Mouse (Mus musculus) forebrain, embryonic 12.5 days (tissue): ENCODE measurements at regions not wholly inside any gene's neighbourhood (a gene's known extent, or its start where the extent isn't known, plus 50 kb on each side); places are given as distances from the start of the nearest gene placed in this dataset.

Experiments used
- ATAC-seq: fragments of 200-750 bp; cut with Nextera tagmentation; 2 replicates; pipeline ENCODE4 v1.8.0; 2017; ENCODE audit warnings: moderate TSS enrichment; ENCODE audit not compliant: low FRiP score
- H3K27ac ChIP-seq: fragments of 300-500 bp; sonication (generic); 2 replicates; pipeline ENCODE4 v1.5.1; 2016; ENCODE audit warnings: mild to moderate bottlenecking
- H3K27me3 ChIP-seq: fragments of 300-500 bp; sonication (generic); 2 replicates; pipeline ENCODE4 v1.6.1; 2016; ENCODE audit warnings: mild to moderate bottlenecking
- H3K36me3 ChIP-seq: fragments of 300-500 bp; sonication (generic); replicated peaks from 2 replicates; pipeline ENCODE4 v1.6.1; 2016; ENCODE audit warnings: mild to moderate bottlenecking
- H3K4me1 ChIP-seq: fragments of 300-500 bp; sonication (generic); 2 replicates; pipeline ENCODE4 v1.6.1; 2016
- H3K4me2 ChIP-seq: fragments of 300-500 bp; sonication (generic); 2 replicates; pipeline ENCODE4 v1.6.1; 2016; ENCODE audit warnings: mild to moderate bottlenecking, moderate library complexity
- H3K4me3 ChIP-seq: fragments of 300-500 bp; sonication (generic); replicated peaks from 2 replicates; pipeline ENCODE4 v1.5.1; 2016; ENCODE audit warnings: mild to moderate bottlenecking
- H3K9ac ChIP-seq: fragments of 300-500 bp; sonication (generic); 2 replicates; pipeline ENCODE4 v1.6.1; 2016; ENCODE audit warnings: mild to moderate bottlenecking
- H3K9me3 ChIP-seq: fragments of 300-500 bp; sonication (generic); 2 replicates; pipeline ENCODE4 v1.6.1; 2016
- WGBS: fragments of 180-500 bp; shearing (Covaris S2); methylation state at CpG from one replicate; pipeline ENCODE4 v1.1.7; 2016; 5-methylcytosine and 5-hydroxymethylcytosine counted together

DNA sequence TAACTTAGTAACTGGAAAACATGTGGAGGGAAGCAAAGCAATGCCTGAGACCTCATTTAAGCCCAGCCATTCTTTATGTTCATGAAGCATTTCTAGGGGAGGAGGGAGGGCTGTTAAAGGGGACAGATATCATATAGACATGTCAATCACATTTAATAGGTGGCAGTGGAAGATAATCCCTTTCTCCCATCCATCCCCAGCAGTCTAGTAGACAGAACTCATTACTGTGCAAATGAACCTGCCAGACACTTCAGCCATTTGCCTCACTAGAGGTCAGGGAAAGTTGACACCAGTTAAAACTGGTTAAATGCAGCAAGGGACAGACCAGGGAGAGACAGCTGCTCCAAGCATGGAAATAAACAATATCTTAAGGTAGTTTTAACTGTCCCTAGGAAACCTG is 359.1 kb downstream of the Slc6a15 start:
- Histone ChIP-seq H3K9me3 (no peaks in the 10 kb centered on the region), H3K4me2 (no peak overlapping the region), H3K4me1 (peaks cover 6% of the 10 kb centered on the region), H3K4me3 (no peak overlapping the region), H3K27me3 (no peaks in the 10 kb centered on the region), H3K9ac (no peak overlapping the region), H3K27ac (no peak overlapping the region), H3K36me3 (no peaks in the 10 kb centered on the region)
- ATAC-seq = peak; percentile 91

GRCm38 (mm10) chr10:103731522-103731921 is 363.9 kb downstream of the Slc6a15 start:
- WGBS = 12% methylated on average over 1 of the region's 1 CpGs
- 0 out of 2 replicates have a peak, but pooled peaks have one; percentile 10 for ATAC-seq
- H3K9me3 ChIP-seq = no peaks in the 10 kb centered on the region
- 0 out of 2 replicates have a peak overlapping the region, but pooled peaks have one; percentile 26 for H3K27ac ChIP-seq
- no peaks in the 10 kb centered on the region for H3K27me3 ChIP-seq
- no peaks in the 10 kb centered on the region for H3K36me3 ChIP-seq
- H3K4me3 ChIP-seq = no peak overlapping the region
- peaks cover 6% of the 10 kb centered on the region for H3K4me1 ChIP-seq
- H3K4me2 ChIP-seq = no peak overlapping the region
- no peak overlapping the region for H3K9ac ChIP-seq

- Histone ChIP-seq H3K27ac (no peak overlapping the region), H3K9me3 (no peaks in the 10 kb centered on the region), H3K4me2 (no peak overlapping the region), H3K9ac (no peak overlapping the region), H3K27me3 (no peaks in the 10 kb centered on the region), H3K4me3 (no peak overlapping the region), H3K36me3 (no peaks in the 10 kb centered on the region), H3K4me1 (peaks cover 3% of the 10 kb centered on the region)
- ATAC-seq = peak; percentile 52
- 44% methylated on average over 5 of the region's 5 CpGs for WGBS
These were observed 364.4 kb downstream of the Slc6a15 start for GRCm38 (mm10) chr10:103731981-103732380.

GRCm38 (mm10) chr10:103780127-103780526 is 362.7 kb upstream of the Gm21293 start:
- no peak for ATAC-seq
- H3K9me3 ChIP-seq = no peaks in the 10 kb centered on the region
- 84% methylated on average over 1 of the region's 1 CpGs for WGBS

DNA sequence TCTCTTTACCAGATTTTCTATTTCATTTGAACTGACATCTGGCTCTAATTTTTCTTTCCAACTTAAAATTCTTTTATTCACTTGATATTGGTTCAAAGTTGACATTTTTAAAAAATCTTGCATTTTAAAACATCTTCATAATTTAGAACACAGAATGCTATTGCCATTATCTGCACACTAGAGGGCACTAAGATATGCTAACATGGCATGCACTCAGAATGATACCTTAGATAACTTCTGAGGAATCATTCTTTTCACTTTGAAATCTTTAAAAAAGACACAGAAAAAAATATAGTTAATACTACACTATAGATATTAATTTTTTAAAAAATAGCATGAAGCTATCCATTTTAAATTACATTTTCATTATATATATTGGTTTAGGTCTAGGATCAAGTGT is 357.9 kb upstream of the Gm21293 start:
- H3K9me3 ChIP-seq = no peaks in the 10 kb centered on the region
- no peak overlapping the region for H3K9ac ChIP-seq
- H3K4me1 ChIP-seq = no peaks in the 10 kb centered on the region
- no peaks in the 10 kb centered on the region for H3K27me3 ChIP-seq
- no peaks in the 10 kb centered on the region for H3K36me3 ChIP-seq
- no peak for ATAC-seq
- no peak overlapping the region for H3K4me2 ChIP-seq
- no peak overlapping the region for H3K27ac ChIP-seq
- H3K4me3 ChIP-seq = no peak overlapping the region

More at GRCm38 (mm10) chr10:103780127-103780526, 362.7 kb upstream of the Gm21293 start:
- Histone ChIP-seq H3K4me2 (no peak overlapping the region), H3K36me3 (no peaks in the 10 kb centered on the region), H3K9ac (no peak overlapping the region), H3K4me1 (no peaks in the 10 kb centered on the region), H3K27me3 (no peaks in the 10 kb centered on the region), H3K27ac (no peak overlapping the region), H3K4me3 (no peak overlapping the region)

GRCm38 (mm10) chr10:103829079-103829478 is 313.7 kb upstream of the Gm21293 start:
- H3K4me3 ChIP-seq = no peak overlapping the region
- peak; percentile 59; the same call in 1 of the 2 replicates for ATAC-seq

DNA sequence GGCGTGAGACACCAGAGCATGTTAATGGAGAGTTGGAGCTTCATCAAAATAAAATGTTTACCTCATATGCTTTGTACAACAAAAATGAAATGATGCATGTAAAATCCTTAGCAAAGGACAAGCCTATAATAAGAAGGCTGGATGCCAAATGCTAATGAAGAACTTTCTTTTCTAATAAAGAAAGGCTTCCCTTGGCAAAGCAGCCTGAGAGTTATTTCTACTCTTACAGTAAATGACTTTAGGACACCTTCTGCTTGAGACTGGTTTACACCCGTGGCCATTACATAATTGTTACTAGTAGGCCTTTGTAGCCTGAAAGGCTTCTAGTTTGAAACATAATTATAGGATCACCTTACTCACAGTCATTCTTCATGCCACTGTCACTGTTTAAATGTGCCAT is 310.7 kb upstream of the Gm21293 start:
- H3K4me1 ChIP-seq = no peaks in the 10 kb centered on the region
- H3K4me3 ChIP-seq = no peak overlapping the region
- no peaks in the 10 kb centered on the region for H3K36me3 ChIP-seq
- no peak overlapping the region for H3K4me2 ChIP-seq
- H3K27me3 ChIP-seq = no peaks in the 10 kb centered on the region
- no peak overlapping the region for H3K9ac ChIP-seq
- ATAC-seq = no peak; the same call in 1 of the 2 replicates
- no peak overlapping the region for H3K27ac ChIP-seq
- WGBS = 60% methylated on average over 2 of the region's 2 CpGs
- no peaks in the 10 kb centered on the region for H3K9me3 ChIP-seq

More at GRCm38 (mm10) chr10:103829079-103829478, 313.7 kb upstream of the Gm21293 start:
- Histone ChIP-seq H3K4me1 (no peaks in the 10 kb centered on the region), H3K9me3 (no peaks in the 10 kb centered on the region), H3K9ac (no peak overlapping the region), H3K27ac (no peak overlapping the region), H3K36me3 (no peaks in the 10 kb centered on the region), H3K27me3 (no peaks in the 10 kb centered on the region), H3K4me2 (no peak overlapping the region)

GRCm38 (mm10) chr10:103855211-103855610 is 287.6 kb upstream of the Gm21293 start:
- Histone ChIP-seq H3K36me3 (no peaks in the 10 kb centered on the region), H3K4me2 (no peak overlapping the region), H3K9me3 (no peaks in the 10 kb centered on the region), H3K4me3 (no peak overlapping the region), H3K9ac (no peak overlapping the region), H3K4me1 (no peaks in the 10 kb centered on the region), H3K27ac (no peak overlapping the region), H3K27me3 (no peaks in the 10 kb centered on the region)
- no peak for ATAC-seq
- WGBS = 73% methylated on average over 1 of the region's 1 CpGs

GRCm38 (mm10) chr10:103860890-103861289 is 281.9 kb upstream of the Gm21293 start:
- H3K4me1 ChIP-seq = no peaks in the 10 kb centered on the region
- H3K4me2 ChIP-seq = no peak overlapping the region
- H3K4me3 ChIP-seq = no peak overlapping the region
- no peaks in the 10 kb centered on the region for H3K27me3 ChIP-seq
- no peak overlapping the region for H3K27ac ChIP-seq
- no peaks in the 10 kb centered on the region for H3K36me3 ChIP-seq
- H3K9me3 ChIP-seq = no peaks in the 10 kb centered on the region
- WGBS = 94% methylated on average over 1 of the region's 1 CpGs
- no peak overlapping the region for H3K9ac ChIP-seq
- ATAC-seq = no peak

DNA sequence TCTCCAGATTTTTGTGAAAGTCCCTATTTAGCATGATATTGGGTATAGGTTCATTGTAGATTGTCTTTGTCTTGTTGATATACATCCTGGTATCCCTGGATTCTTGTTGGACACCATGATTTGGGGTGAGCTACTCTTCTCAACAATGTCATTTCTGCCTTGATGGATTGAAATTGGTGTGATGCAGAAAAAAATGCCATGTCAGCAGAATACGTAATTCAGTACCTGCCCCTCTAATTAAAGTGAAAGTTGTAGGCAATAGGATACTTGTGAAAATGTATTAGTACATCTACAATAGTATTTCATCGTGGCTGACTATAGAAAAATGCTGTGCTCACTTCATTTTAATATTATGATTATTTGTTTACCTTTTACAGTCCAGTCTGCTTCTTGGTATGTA is 280.7 kb upstream of the Gm21293 start:
- no peaks in the 10 kb centered on the region for H3K36me3 ChIP-seq
- ATAC-seq = no peak
- H3K27me3 ChIP-seq = no peaks in the 10 kb centered on the region
- no peaks in the 10 kb centered on the region for H3K4me1 ChIP-seq
- no peak overlapping the region for H3K4me3 ChIP-seq
- no peak overlapping the region for H3K27ac ChIP-seq
- H3K9ac ChIP-seq = no peak overlapping the region
- no peak overlapping the region for H3K4me2 ChIP-seq
- 81% methylated on average over 2 of the region's 2 CpGs for WGBS
- no peaks in the 10 kb centered on the region for H3K9me3 ChIP-seq

DNA sequence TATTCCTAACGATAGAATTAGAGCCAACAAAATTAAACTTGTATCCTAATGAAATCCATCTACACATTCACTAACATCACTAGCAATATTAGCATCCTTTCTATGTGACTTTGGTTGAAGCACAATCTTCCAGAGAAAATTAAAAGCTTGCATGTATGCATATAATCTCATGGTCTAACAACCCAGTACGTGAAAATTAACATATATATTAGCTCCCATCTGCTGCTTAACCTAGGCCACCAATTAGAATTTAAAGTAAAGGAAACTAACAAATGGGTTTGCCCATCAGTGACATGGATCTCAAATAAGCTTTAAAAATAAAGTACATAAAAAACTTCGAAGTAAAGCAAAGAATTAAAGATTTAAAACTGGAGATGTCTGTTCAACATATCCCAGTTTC is 278.9 kb upstream of the Gm21293 start:
- WGBS = 82% methylated on average over 3 of the region's 3 CpGs
- no peaks in the 10 kb centered on the region for H3K4me1 ChIP-seq
- H3K4me3 ChIP-seq = no peak overlapping the region
- no peak overlapping the region for H3K27ac ChIP-seq
- no peak overlapping the region for H3K9ac ChIP-seq
- no peaks in the 10 kb centered on the region for H3K9me3 ChIP-seq
- H3K27me3 ChIP-seq = no peaks in the 10 kb centered on the region
- H3K4me2 ChIP-seq = no peak overlapping the region
- H3K36me3 ChIP-seq = no peaks in the 10 kb centered on the region
- ATAC-seq = 0 out of 2 replicates have a peak, but pooled peaks have one; percentile 33

GRCm38 (mm10) chr10:103910098-103910497 is 232.7 kb upstream of the Gm21293 start:
- WGBS = 80% methylated on average over 2 of the region's 2 CpGs
- no peaks in the 10 kb centered on the region for H3K9me3 ChIP-seq
- no peak for ATAC-seq

DNA sequence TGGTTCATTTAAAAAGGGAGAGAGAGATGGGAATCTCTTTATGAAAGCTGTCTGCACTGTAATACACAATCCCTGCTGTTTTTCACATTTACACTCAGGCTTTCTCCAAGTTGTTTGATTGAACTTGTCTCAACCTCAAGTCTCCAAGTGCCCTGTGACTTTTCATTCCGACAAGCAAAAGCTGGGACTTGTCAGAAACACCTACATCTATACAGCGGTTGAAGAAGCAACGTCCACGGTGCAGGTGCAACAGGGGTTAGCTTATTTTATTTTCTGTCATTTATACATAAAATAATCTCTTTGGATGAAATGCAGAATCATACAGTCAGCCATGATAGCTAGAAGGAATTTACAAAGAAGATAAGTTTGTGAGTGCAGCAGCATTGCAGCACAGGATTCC is 184.6 kb upstream of the Gm21293 start:
- no peaks in the 10 kb centered on the region for H3K36me3 ChIP-seq
- no peaks in the 10 kb centered on the region for H3K9me3 ChIP-seq
- H3K4me3 ChIP-seq = no peak overlapping the region
- ATAC-seq = no peak
- no peaks in the 10 kb centered on the region for H3K27me3 ChIP-seq
- 82% methylated on average over 4 of the region's 4 CpGs for WGBS
- no peak overlapping the region for H3K9ac ChIP-seq
- no peak overlapping the region for H3K4me2 ChIP-seq
- H3K27ac ChIP-seq = no peak overlapping the region
- no peaks in the 10 kb centered on the region for H3K4me1 ChIP-seq

More at GRCm38 (mm10) chr10:103910098-103910497, 232.7 kb upstream of the Gm21293 start:
- Histone ChIP-seq H3K36me3 (no peaks in the 10 kb centered on the region), H3K9ac (no peak overlapping the region), H3K27me3 (no peaks in the 10 kb centered on the region), H3K4me2 (no peak overlapping the region), H3K27ac (no peak overlapping the region), H3K4me1 (no peaks in the 10 kb centered on the region), H3K4me3 (no peak overlapping the region)
